Mouse (Mus musculus) forebrain, embryonic 11.5 days (tissue): ENCODE data around the gene Kras. TPM values are rescaled to one million over a fixed set of nuclear protein-coding genes. Genes with fewer than 3 reads are reported as not detected.

ENCODE experiments used
- ATAC-seq: fragments of 200-750 bp; cut with Nextera tagmentation; replicated peaks from 2 replicates; pipeline ENCODE4 v1.8.0; 2017; ENCODE audit warnings: moderate TSS enrichment; ENCODE audit not compliant: low FRiP score
- DNase-seq: peaks from one replicate; pipeline ENCODE4 v3.0.0-alpha.2; 2017; ENCODE audit warnings: low spot score
- H3K27ac ChIP-seq: fragments of 300-500 bp; sonication (generic); 2 replicates; pipeline ENCODE4 v1.5.1; 2014; ENCODE audit warnings: low read depth, low read length
- H3K27me3 ChIP-seq: fragments of 300-500 bp; sonication (generic); 2 replicates; pipeline ENCODE4 v1.6.1; 2014; ENCODE audit warnings: mild to moderate bottlenecking, low read length, mixed read lengths; ENCODE audit not compliant: control insufficient read depth, insufficient read depth
- H3K36me3 ChIP-seq: fragments of 300-500 bp; sonication (generic); 2 replicates; pipeline ENCODE4 v1.6.1; 2014; ENCODE audit warnings: mild to moderate bottlenecking, low read length, moderate library complexity, mixed read lengths; ENCODE audit not compliant: control insufficient read depth, insufficient read depth
- H3K4me1 ChIP-seq: fragments of 300-500 bp; sonication (generic); replicated peaks from 2 replicates; pipeline ENCODE4 v1.6.1; 2014; ENCODE audit warnings: low read length, mixed read lengths; ENCODE audit not compliant: control insufficient read depth, insufficient read depth
- H3K4me2 ChIP-seq: fragments of 300-500 bp; sonication (generic); 2 replicates; pipeline ENCODE4 v1.6.1; 2014; ENCODE audit warnings: low read depth, mild to moderate bottlenecking, low read length, moderate library complexity, mixed read lengths; ENCODE audit not compliant: severe bottlenecking
- H3K4me3 ChIP-seq: fragments of 300-500 bp; sonication (generic); 2 replicates; pipeline ENCODE4 v1.5.1; 2014; ENCODE audit warnings: low read depth, low read length
- H3K9ac ChIP-seq: fragments of 300-500 bp; sonication (generic); 2 replicates; pipeline ENCODE4 v1.6.1; 2014; ENCODE audit warnings: low read length
- H3K9me3 ChIP-seq: fragments of 300-500 bp; sonication (generic); 2 replicates; pipeline ENCODE4 v1.6.1; 2016; ENCODE audit warnings: low read length, mixed read lengths; ENCODE audit not compliant: control insufficient read depth
- WGBS: fragments of 180-500 bp; shearing (Covaris S2); extraction: QIAGEN DNeasy Blood & Tissue Kit; methylation state at CpG from one replicate; pipeline ENCODE4 v1.1.7; 2014; 5-methylcytosine and 5-hydroxymethylcytosine counted together
- polyA plus RNA-seq: library from polyadenylated mRNA; unstranded; fragments of >200 nt; fragmentation: Nextera tagmentation; extraction: Ambion mirVana; gene quantifications from 2 replicates; pipeline ENCODE4 v1.2.1, GENCODE M21; 2014

The Kras gene
- polyA plus RNA-seq: 134 and 144 TPM in 2 replicates

- DNase-seq (peak; percentile 98), ATAC-seq (peak; percentile 95)
- Histone ChIP-seq H3K9ac (peak within 1 kb of the TSS; percentile 94), H3K9me3 (no peaks in the 10 kb centered on the region), H3K27me3 (no peaks in the 10 kb centered on the region), H3K4me3 (peak within 1 kb of the TSS; percentile 95), H3K4me2 (peak within 1 kb of the TSS; percentile 83), H3K4me1 (peaks cover 5% of the 10 kb centered on the region; the same call in 1 of the 2 replicates), H3K27ac (peak within 1 kb of the TSS; percentile 68), H3K36me3 (no peaks in the 10 kb centered on the region; the same call in 1 of the 2 replicates)
- WGBS: under 1% methylated on average over 62 of the region's 83 CpGs
These were observed at the start of gene Kras for GRCm38 (mm10) chr6:145250185-145250791. TSS of gene Kras (minus strand) at chr6:145250239.

- no peak for DNase-seq
- Histone ChIP-seq H3K4me3 (no peak overlapping the region), H3K36me3 (no peaks in the 10 kb centered on the region), H3K9ac (no peak overlapping the region), H3K4me2 (no peak overlapping the region), H3K27ac (no peak overlapping the region), H3K27me3 (no peaks in the 10 kb centered on the region), H3K4me1 (no peaks in the 10 kb centered on the region), H3K9me3 (no peaks in the 10 kb centered on the region)
- WGBS: 65% methylated on average over 7 of the region's 7 CpGs
- no peak for ATAC-seq
These were observed 47.6 kb upstream of the Kras start for GRCm38 (mm10) chr6:145297626-145298025.

- H3K9ac ChIP-seq: no peak overlapping the region
- no peaks in the 10 kb centered on the region for H3K27me3 ChIP-seq
- no peak overlapping the region for H3K4me2 ChIP-seq
- H3K9me3 ChIP-seq: no peaks in the 10 kb centered on the region
- no peak for ATAC-seq
- no peaks in the 10 kb centered on the region for H3K4me1 ChIP-seq
- H3K36me3 ChIP-seq: no peaks in the 10 kb centered on the region
- 85% methylated on average over 7 of the region's 7 CpGs for WGBS
- no peak overlapping the region for H3K4me3 ChIP-seq
- H3K27ac ChIP-seq: no peak overlapping the region
- no peak for DNase-seq
These were observed 46.9 kb upstream of the Kras start for GRCm38 (mm10) chr6:145296979-145297378.

- Histone ChIP-seq H3K27me3 (no peaks in the 10 kb centered on the region), H3K36me3 (no peaks in the 10 kb centered on the region), H3K4me1 (no peaks in the 10 kb centered on the region), H3K4me2 (no peak overlapping the region), H3K27ac (no peak overlapping the region), H3K9ac (no peak overlapping the region), H3K9me3 (no peaks in the 10 kb centered on the region), H3K4me3 (no peak overlapping the region)
- DNase-seq: no peak
- no peak for ATAC-seq
- WGBS: 78% methylated on average over 11 of the region's 11 CpGs
These were observed 45.1 kb upstream of the Kras start for GRCm38 (mm10) chr6:145295171-145295570.

- H3K36me3 ChIP-seq: no peaks in the 10 kb centered on the region
- H3K4me3 ChIP-seq: no peak overlapping the region
- H3K9ac ChIP-seq: no peak overlapping the region
- DNase-seq: no peak
- ATAC-seq: no peak
- H3K27ac ChIP-seq: no peak overlapping the region
- WGBS: 78% methylated on average over 6 of the region's 6 CpGs
- H3K9me3 ChIP-seq: no peaks in the 10 kb centered on the region
- no peak overlapping the region for H3K4me2 ChIP-seq
- H3K27me3 ChIP-seq: no peaks in the 10 kb centered on the region
- H3K4me1 ChIP-seq: no peaks in the 10 kb centered on the region
These were observed 43.1 kb upstream of the Kras start for GRCm38 (mm10) chr6:145293156-145293555.

GRCm38 (mm10) chr6:145291383-145292289 lies 41.6 kb upstream of the Kras start:
- H3K9me3 ChIP-seq: no peaks in the 10 kb centered on the region
- H3K36me3 ChIP-seq: no peaks in the 10 kb centered on the region
- H3K27ac ChIP-seq: no peak overlapping the region
- DNase-seq (peak; percentile 44), ATAC-seq (no peak)
- no peaks in the 10 kb centered on the region for H3K27me3 ChIP-seq
- H3K9ac ChIP-seq: no peak overlapping the region
- H3K4me2 ChIP-seq: no peak overlapping the region
- H3K4me1 ChIP-seq: no peaks in the 10 kb centered on the region
- H3K4me3 ChIP-seq: no peak overlapping the region
- 81% methylated on average over 13 of the region's 13 CpGs for WGBS

GRCm38 (mm10) chr6:145285656-145286055 lies 35.6 kb upstream of the Kras start:
- WGBS: 86% methylated on average over 4 of the region's 4 CpGs
- no peaks in the 10 kb centered on the region for H3K36me3 ChIP-seq
- H3K4me2 ChIP-seq: no peak overlapping the region
- no peaks in the 10 kb centered on the region for H3K4me1 ChIP-seq
- DNase-seq (no peak), ATAC-seq (no peak)
- H3K27me3 ChIP-seq: no peaks in the 10 kb centered on the region
- H3K27ac ChIP-seq: no peak overlapping the region
- no peak overlapping the region for H3K9ac ChIP-seq
- H3K4me3 ChIP-seq: no peak overlapping the region
- H3K9me3 ChIP-seq: no peaks in the 10 kb centered on the region

- DNase-seq: no peak
- H3K36me3 ChIP-seq: no peaks in the 10 kb centered on the region
- no peaks in the 10 kb centered on the region for H3K9me3 ChIP-seq
- no peaks in the 10 kb centered on the region for H3K4me1 ChIP-seq
- H3K4me2 ChIP-seq: no peak overlapping the region
- no peaks in the 10 kb centered on the region for H3K27me3 ChIP-seq
- no peak overlapping the region for H3K4me3 ChIP-seq
- 95% methylated on average over 8 of the region's 8 CpGs for WGBS
- ATAC-seq: no peak
- H3K9ac ChIP-seq: no peak overlapping the region
- H3K27ac ChIP-seq: no peak overlapping the region
These were observed 34.2 kb upstream of the Kras start for GRCm38 (mm10) chr6:145284286-145284685.
